Mouse (Mus musculus): Measurements from ENCODE around the gene 6430571L13Rik.
A peak's percentile ranks its signal among the peaks of the same experiment; 100 is the strongest.
"Not testable (repeated sequence)": the region's sequence is repeated elsewhere in the genome, so short reads cannot be mapped to it uniquely, and the experiment has no call there.

6430571L13Rik gene

DNA sequence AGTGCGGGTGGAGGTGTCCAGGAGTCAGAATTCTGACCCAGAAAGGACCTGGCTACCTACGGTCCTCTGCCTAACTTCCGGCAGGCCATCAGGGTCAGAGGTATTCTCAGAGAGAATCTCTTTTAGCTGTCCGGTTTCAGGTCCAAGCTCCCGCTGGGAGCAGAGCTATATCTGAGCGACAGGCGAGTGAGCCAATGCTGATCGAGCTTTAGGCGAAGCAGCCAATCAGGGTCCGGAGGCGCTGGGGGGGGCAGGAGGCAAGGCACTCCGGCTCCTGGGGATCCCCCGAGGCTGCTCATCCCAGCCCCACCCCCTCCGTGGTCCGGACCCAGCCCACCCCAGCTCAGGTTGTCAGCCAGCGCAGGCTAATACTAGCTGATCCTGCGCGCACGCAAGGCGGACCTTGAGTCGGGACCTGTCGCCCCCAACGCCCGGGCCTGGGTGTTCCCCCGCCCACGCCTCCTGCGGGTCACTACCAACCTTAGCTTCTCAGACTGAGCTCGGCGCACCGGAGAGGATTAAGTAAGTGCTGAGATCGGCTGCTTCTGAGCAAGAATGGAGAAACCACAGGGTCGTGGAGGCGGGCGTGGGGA, at the start of gene 6430571L13Rik:
6430571L13Rik (plus strand) TSS at position 336 of the 593 bp plus-strand sequence.
- DNase-seq (ENCODE audit: low spot score) = peak; percentile 88

DNA sequence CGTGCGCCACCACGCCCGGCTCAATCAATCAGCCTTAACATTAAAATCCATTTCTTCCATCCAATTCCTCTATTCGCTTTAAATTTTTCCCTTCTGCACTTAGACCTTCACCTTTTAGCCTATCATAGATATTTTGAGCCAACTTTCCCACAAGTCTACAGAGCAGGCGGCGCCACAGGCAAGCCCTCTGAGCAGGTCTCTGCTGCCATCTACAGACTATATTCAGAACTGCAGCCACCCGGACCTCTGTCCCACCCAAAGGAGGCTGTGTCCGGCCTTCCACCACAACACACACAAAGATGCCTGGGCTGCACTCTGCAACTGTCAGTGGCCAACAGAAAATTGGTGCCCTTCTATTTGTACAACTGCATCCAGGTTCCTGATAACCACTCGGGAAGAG, 49.5 kb upstream of the 6430571L13Rik start:
- DNase-seq (ENCODE audit: low spot score) = peak; percentile 63

GRCm38 (mm10) chr9:107294249-107294648, 46.2 kb upstream of the 6430571L13Rik start:
- DNase-seq (ENCODE audit: low spot score) = peak; percentile 64

DNA sequence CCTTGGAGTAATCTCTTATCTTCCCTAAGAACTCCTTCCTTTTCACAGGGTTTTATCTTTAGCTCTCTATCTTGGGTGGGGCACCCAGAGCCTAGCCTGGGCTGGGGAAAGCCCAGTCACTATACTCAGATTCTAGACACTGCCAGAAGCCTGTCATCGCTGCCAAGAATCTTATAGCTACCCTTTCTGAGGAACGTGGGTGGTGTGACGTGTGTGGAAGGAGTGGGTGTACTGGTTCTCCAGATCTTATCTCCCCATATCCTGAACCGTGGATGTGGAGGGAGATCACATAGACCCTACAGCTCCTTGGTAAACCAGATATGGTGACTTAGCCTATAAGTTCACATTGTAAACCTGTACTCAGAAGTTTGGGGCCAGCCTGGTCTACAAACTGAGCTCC, 44.8 kb upstream of the 6430571L13Rik start:
- no peak for DNase-seq (ENCODE audit: low spot score)

DNA sequence AAGGTAGTCTGAATTCAATTTTAAA, 44.6 kb upstream of the 6430571L13Rik start, which contains the start of gene Cish:
Cish (plus strand) TSS at position 11 of the 25 bp plus-strand sequence.
- DNase-seq (ENCODE audit: low spot score) = no peak

GRCm38 (mm10) chr9:107296041-107296440, 44.4 kb upstream of the 6430571L13Rik start:
- no peak for DNase-seq (ENCODE audit: low spot score)

- peak; percentile 67 for DNase-seq (ENCODE audit: low spot score)
These were observed 43.9 kb upstream of the 6430571L13Rik start for GRCm38 (mm10) chr9:107296501-107296965.

GRCm38 (mm10) chr9:107297059-107297458, 43.3 kb upstream of the 6430571L13Rik start:
- no peak for DNase-seq (ENCODE audit: low spot score)

DNA sequence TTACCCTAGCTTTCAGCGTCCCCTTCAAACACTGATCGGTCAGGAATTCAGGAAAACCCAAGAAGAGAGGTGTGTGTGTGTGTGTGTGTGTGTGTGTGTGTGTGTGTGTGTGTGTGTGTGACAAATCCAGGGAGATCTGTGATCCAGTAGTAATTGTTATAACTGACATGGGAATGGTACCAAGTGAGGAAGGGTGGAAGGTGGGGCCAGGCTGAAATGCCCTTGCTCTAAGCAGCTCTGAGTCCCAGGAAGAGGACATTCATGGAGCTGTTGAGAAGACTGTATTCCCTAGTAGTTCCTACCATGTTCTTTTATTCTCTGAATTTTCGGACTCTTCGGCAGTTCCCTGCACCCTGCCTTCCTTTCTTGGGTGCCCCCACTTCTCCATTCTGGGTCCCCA, 42.7 kb upstream of the 6430571L13Rik start:
- DNase-seq (ENCODE audit: low spot score) = no peak

GRCm38 (mm10) chr9:107298059-107298780, 42.2 kb upstream of the 6430571L13Rik start:
- DNase-seq (ENCODE audit: low spot score) = no peak

DNA sequence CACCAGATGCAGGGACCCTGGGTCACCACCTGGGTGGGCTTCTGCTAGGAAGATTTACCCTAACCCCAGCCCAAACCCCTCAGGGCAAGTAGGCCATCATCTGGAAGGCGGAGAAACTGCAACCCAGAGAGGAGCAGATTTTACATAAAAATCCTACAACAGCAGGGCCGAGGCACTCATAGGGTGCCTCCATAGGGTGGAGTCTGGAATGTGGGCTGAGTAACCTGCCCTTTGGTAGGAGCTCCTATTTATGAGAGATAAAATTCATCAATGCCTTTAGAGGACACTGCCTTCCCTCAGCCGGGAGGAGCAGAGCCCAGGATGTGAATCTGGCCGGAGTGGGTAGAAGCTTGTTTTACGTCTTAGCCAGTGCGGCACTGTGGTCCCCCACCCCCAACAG, 41.5 kb upstream of the 6430571L13Rik start:
- no peak for DNase-seq (ENCODE audit: low spot score)

DNA sequence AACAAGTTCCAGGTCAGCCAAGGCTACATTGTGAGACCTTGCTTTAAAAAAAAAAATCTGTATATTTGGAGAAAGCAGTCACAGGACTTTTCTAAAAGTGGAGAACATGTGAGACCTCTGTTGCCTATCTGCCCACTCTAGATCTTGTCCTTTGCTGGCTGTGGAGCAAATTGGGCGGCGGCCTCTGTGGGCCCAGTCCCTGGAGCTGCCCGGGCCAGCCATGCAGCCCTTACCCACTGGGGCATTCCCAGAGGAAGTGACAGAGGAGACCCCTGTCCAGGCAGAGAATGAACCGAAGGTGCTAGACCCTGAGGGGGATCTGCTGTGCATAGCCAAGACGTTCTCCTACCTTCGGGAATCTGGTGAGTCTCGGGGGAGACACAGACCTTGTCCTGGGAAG, 40.6 kb upstream of the 6430571L13Rik start:
- no peak for DNase-seq (ENCODE audit: low spot score)

GRCm38 (mm10) chr9:107300224-107300973, 40.0 kb upstream of the 6430571L13Rik start:
- no peak for DNase-seq (ENCODE audit: low spot score)

DNA sequence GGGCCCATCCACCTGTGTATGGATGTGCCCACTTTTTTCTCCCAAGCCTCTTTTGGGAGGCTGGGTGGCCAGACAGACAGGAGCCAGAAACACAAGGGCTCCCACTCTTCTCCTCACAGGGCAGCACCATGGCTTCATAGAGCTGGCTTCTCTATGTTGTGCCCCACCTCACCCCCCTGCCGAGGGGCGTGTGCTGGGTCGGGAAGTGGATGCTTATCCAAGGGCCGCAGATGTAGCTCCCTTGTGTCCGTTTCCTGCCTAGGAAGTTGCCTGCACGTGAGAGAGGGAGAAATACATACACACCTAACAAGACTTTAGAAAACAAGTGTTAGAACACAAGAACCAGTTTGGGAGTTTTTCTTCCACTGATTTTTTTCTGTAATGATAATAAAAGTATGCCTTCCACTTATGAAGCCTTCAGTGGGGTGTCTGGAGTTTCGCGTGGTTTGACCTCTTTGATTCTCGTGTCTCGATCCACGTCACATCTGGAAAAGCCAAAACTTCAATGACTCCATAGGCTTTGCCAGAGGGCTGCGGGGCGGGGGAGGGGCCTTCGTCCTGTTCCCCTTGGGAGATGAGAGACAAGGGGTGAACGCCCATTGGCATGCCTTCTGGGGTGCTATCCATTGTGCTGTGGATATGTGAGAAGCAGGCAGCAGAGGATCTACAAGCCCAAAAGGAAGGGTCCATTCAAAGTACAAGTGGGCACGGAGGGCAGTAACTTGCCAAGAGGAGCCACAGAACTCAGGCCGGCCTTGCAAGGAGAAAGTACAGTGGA, 38.7 kb upstream of the 6430571L13Rik start:
- no peak for DNase-seq (ENCODE audit: low spot score)

DNA sequence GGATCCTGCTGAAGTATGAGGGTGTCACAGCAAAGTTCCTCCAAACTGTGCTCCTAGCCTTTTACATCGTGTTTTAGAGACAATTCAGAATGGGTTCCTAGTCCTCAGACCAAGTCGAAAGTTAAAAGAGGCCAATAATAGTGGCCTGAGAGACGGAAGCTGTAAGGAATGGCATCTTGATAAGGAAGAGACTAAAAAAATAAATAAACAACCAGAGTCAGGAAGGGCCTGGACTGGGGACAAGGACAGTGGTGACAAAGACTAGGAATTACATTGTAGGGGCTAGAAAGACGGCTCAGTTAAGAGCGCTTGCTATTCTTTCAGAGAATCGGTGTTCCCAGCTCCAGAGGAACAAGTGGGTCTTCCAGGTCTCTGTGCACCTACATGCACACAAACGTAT, 37.8 kb upstream of the 6430571L13Rik start:
- no peak for DNase-seq (ENCODE audit: low spot score)

GRCm38 (mm10) chr9:107303121-107303820, 37.1 kb upstream of the 6430571L13Rik start:
- DNase-seq (ENCODE audit: low spot score) = no peak

DNA sequence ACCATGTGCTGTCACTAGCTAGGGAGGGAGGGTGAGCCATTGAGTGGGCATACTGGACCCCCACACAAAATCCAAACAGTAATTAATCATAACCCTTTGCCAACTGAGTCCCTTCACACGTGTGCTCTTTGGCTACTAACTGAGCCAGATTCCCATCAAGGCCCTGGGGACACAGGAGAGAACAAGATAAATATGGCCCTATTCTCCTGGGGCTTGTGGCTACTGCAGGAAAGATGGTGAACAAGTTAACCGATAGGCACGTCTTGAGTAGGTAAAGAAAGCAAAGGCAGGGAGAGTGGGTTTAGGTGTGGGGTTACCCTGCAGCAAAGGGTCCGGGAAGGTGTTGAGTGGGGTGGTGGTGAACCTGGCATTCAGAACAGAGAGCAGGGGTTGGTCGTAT, 36.5 kb upstream of the 6430571L13Rik start:
- no peak for DNase-seq (ENCODE audit: low spot score)

DNA sequence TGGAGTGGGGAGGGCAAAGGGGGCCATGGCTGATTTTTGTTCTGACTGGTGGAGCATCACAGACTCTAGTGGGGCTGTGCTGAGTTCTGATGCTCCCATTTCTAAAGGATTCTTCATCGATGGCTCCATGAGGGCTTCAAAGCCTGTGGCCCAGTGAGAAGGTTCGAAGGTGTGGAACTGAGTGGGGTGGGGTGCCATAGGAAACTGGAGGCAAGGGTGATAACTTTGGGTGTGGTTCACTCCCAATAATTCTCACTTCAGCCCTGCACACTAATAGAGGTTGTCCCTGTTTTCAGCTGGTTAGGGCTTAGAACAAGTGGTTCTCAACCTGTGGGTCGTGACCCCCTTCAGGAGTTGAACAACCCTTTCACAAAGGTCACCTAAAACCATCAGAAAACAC, 36.0 kb upstream of the 6430571L13Rik start:
- DNase-seq (ENCODE audit: low spot score) = no peak

DNA sequence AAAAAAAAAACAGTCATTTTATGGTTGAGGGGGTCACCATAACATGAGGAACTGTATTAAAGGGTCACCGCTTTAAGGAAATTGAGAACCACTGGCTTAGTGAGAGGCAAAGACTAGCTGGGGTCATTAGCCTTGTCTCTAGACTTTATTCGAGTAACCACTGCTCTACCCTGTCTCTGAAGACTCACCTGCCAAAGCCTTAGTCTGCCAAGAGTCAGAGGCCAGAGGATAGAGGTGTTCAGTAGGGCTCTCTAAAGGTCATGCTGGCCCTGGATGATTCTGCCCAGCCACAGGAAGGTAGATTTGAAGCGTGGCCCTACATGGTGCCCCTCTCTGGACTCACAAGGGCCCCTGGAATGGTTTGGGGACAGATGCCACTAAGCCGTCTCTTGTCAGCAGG, 35.4 kb upstream of the 6430571L13Rik start:
- DNase-seq (ENCODE audit: low spot score) = no peak

DNA sequence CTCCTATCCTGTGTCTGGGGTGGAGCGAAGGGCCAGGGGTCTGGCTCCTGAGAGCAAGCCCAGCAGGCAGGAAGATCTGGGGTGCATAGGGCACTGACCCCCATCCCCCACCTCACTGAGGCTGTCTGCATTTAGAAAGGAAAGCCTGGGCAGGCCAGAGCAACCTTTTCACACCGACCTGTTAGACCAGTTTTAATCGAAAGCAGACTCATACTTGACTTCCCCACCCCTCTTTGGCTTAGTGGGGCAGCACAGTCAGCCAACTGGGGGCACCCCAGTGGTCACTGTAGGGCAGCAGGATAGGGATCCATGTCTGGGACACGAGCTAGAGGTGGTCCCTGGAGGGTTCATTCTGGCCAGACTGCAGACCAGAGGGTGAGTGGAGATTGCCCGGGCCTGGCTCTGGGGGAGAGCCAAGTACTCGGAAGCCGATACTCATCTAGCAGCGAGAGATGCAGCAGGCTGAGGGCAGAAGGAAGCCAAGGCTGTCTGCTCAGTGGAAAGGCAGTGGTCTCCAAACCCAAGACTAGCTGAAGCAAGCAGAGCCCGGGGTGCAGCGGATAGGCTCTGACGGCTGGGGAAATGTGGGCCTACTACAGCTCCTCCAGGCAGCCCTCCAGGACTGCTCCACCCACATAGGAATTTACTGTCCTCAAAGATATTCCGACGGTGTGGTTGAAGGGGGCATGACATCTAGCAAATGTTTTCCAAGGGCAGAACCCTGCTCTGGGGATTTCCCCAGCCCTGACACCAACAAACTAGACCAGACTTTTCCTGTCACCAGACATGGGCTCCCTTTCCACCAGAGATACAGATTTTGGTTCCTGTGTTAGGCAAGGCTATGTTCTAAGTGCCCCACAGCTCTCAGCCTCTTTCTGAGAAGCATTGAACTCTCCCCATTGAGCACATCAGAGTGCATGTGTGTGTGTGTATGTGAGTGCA, 34.5 kb upstream of the 6430571L13Rik start:
- DNase-seq (ENCODE audit: low spot score) = no peak

DNA sequence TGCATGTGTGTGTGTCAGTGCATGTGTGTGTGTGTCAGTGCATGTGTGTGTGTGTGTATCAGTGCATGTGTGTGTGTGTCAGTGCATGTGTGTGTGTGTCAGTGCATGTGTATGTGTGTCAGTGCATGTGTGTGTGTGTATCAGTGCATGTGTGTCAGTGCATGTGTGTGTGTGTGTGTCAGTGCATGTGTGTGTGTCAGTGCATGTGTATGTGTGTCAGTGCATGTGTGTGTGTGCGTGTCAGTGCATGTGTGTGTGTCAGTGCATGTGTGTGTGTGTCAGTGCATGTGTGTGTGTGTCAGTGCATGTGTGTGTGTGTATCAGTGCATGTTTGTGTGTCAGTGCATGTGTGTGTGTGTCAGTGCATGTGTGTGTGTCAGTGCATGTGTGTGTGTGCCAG, 33.7 kb upstream of the 6430571L13Rik start:
- not testable (repeated sequence) for DNase-seq (ENCODE audit: low spot score)

Data from urinary bladder, postnatal 10 days (tissue).